In the genomic region with DNA sequence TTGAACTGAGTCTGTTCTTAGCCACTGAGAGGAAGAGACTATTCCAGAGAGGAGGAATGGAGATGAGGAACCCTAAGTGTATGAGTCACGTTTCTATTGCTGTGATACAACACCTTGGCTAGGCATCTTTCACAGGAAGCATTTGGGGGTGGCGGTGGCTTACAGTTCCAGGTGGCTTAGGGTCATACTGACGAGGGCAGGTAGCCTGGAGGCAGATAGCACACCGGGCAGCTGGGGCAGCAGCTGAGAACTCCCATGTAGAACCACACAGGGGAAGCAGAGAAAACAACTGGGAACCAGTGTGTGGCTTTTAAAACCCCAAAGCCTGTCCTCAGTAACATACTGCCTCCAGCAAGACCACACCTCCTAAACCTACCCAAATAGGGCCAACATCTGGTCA, we compare ENCODE assay signal across 26 mouse cellular contexts.
"Had no signal": no experiment of that assay in that cellular context is flagged by ENCODE, and none has a peak within 500 bp of the region (broad histone marks: within the 10 kb centered on the region; RNA-seq: fewer than 3 reads in every experiment).

No protein-coding gene starts in this region.

- H3K27ac ChIP-seq: embryonic facial prominence, embryonic 10.5 days; embryonic facial prominence, embryonic 12.5 days; embryonic facial prominence, embryonic 13.5 days; embryonic facial prominence, embryonic 15.5 days; forebrain, embryonic 10.5 days; forebrain, embryonic 12.5 days; forebrain, embryonic 13.5 days; forebrain, embryonic 15.5 days; gastrocnemius, adult 2 months; heart, adult 2 months had no signal

- H3K27me3 ChIP-seq: embryonic facial prominence, embryonic 12.5 days; embryonic facial prominence, embryonic 13.5 days; embryonic facial prominence, embryonic 15.5 days; forebrain, embryonic 12.5 days; forebrain, embryonic 13.5 days; forebrain, embryonic 15.5 days had no signal

- DNase-seq: cerebellum, adult 8-10 months; cerebellum, adult 9-10 months; cerebellum, adult 9-11 months; cerebellum, postnatal 10 days; cerebellum, postnatal 14 days; cerebellum, postnatal 25 days; cerebellum, postnatal 36 days; embryo, embryonic 11 days; forebrain, postnatal 0 days; gastrocnemius, adult 2 months; gastrocnemius, postnatal 10 days; gastrocnemius, postnatal 14 days; gastrocnemius, postnatal 25 days; gastrocnemius, postnatal 36 days; heart, adult 2 months had no signal

- H3K9me3 ChIP-seq: embryonic facial prominence, embryonic 10.5 days; embryonic facial prominence, embryonic 12.5 days; embryonic facial prominence, embryonic 13.5 days; embryonic facial prominence, embryonic 15.5 days; forebrain, embryonic 10.5 days; forebrain, embryonic 12.5 days; forebrain, embryonic 13.5 days; forebrain, embryonic 15.5 days had no signal

- ATAC-seq: forebrain, embryonic 13.5 days; forebrain, embryonic 14.5 days; forebrain, embryonic 15.5 days; forebrain, embryonic 16.5 days; forebrain, postnatal 0 days had no signal

- H3K4me3 ChIP-seq: embryonic facial prominence, embryonic 10.5 days; embryonic facial prominence, embryonic 12.5 days; embryonic facial prominence, embryonic 13.5 days; embryonic facial prominence, embryonic 15.5 days; erythroblast, embryonic 14.5 days; forebrain, embryonic 10.5 days; forebrain, embryonic 12.5 days; forebrain, embryonic 13.5 days; forebrain, embryonic 15.5 days; gastrocnemius, adult 2 months; heart, adult 2 months had no signal

- H3K36me3 ChIP-seq: embryonic facial prominence, embryonic 10.5 days; embryonic facial prominence, embryonic 12.5 days; embryonic facial prominence, embryonic 13.5 days; embryonic facial prominence, embryonic 15.5 days; forebrain, embryonic 10.5 days; forebrain, embryonic 12.5 days; forebrain, embryonic 15.5 days had no signal

- H3K9ac ChIP-seq: embryonic facial prominence, embryonic 12.5 days; embryonic facial prominence, embryonic 13.5 days; embryonic facial prominence, embryonic 15.5 days; forebrain, embryonic 12.5 days; forebrain, embryonic 13.5 days; forebrain, embryonic 15.5 days; forebrain, postnatal 0 days had no signal

- H3K4me2 ChIP-seq: embryonic facial prominence, embryonic 12.5 days; embryonic facial prominence, embryonic 13.5 days; embryonic facial prominence, embryonic 15.5 days; forebrain, embryonic 12.5 days; forebrain, embryonic 13.5 days; forebrain, embryonic 15.5 days had no signal
